In genomic region chr9:21458821-21459220, GRCm38 (mm10) we compare ENCODE assay signal across 11 mouse cellular contexts.
"Had no signal": no experiment of that assay in that cellular context is flagged by ENCODE, and none has a peak within 500 bp of the region (broad histone marks: within the 10 kb centered on the region; RNA-seq: fewer than 3 reads in every experiment).

No protein-coding gene starts in this region.

- H3K27ac ChIP-seq: layer of hippocampus, adult 2 months; left cerebral cortex, adult 2 months; liver, embryonic 13.5 days had no signal

- H3K9me3 ChIP-seq: liver, embryonic 13.5 days had no signal

- DNase-seq: layer of hippocampus, postnatal 36 days; liver, embryonic 13.5 days; lung, adult 2 months; lung, postnatal 14 days; lung, postnatal 4 days; midbrain, embryonic 14.5 days; thymus, adult 18-20 months; thymus, postnatal 36 days had no signal

- H3K4me2 ChIP-seq: liver, embryonic 13.5 days; midbrain, embryonic 11.5 days had no signal

- H3K27me3 ChIP-seq: liver, embryonic 13.5 days had no signal

- H3K4me3 ChIP-seq: layer of hippocampus, adult 2 months; left cerebral cortex, adult 2 months; liver, embryonic 13.5 days had no signal

- H3K9ac ChIP-seq: liver, embryonic 13.5 days had no signal
